Mouse (Mus musculus) heart, embryonic 11.5 days (tissue): ENCODE data around the gene Cracr2b. TPM values are rescaled to one million over a fixed set of nuclear protein-coding genes. Genes with fewer than 3 reads are reported as not detected.

Experiments used
- ATAC-seq: fragments of 200-750 bp; cut with Nextera tagmentation; replicated peaks from 2 replicates; pipeline ENCODE4 v1.8.0; 2017; ENCODE audit warnings: moderate library complexity; ENCODE audit not compliant: insufficient number of reproducible peaks, low FRiP score, low TSS enrichment
- H3K27ac ChIP-seq: fragments of 300-500 bp; sonication (generic); 2 replicates; pipeline ENCODE4 v1.5.1; 2014; ENCODE audit warnings: mild to moderate bottlenecking, low read depth, low read length
- H3K27me3 ChIP-seq: fragments of 300-500 bp; sonication (generic); 2 replicates; pipeline ENCODE4 v1.6.1; 2014; ENCODE audit warnings: mild to moderate bottlenecking, low read length, mixed read lengths; ENCODE audit not compliant: control insufficient read depth, insufficient read depth
- H3K36me3 ChIP-seq: fragments of 300-500 bp; sonication (generic); 2 replicates; pipeline ENCODE4 v1.6.1; 2014; ENCODE audit warnings: mild to moderate bottlenecking, low read length, moderate library complexity, mixed read lengths; ENCODE audit not compliant: control insufficient read depth, insufficient read depth
- H3K4me1 ChIP-seq: fragments of 300-500 bp; sonication (generic); 2 replicates; pipeline ENCODE4 v1.6.1; 2014; ENCODE audit warnings: low read length; ENCODE audit not compliant: control insufficient read depth, insufficient read depth
- H3K4me2 ChIP-seq: fragments of 300-500 bp; sonication (generic); 2 replicates; pipeline ENCODE4 v1.6.1; 2014; ENCODE audit warnings: mild to moderate bottlenecking, moderate library complexity
- H3K4me3 ChIP-seq: fragments of 300-500 bp; sonication (generic); 2 replicates; pipeline ENCODE4 v1.5.1; 2014; ENCODE audit warnings: low read depth, low read length
- H3K9ac ChIP-seq: fragments of 300-500 bp; sonication (generic); 2 replicates; pipeline ENCODE4 v1.6.1; 2014; ENCODE audit warnings: mild to moderate bottlenecking, low read depth, low read length, moderate library complexity
- H3K9me3 ChIP-seq: fragments of 300-500 bp; sonication (generic); replicated peaks from 2 replicates; pipeline ENCODE4 v1.6.1; 2016; ENCODE audit warnings: low read length; ENCODE audit not compliant: control insufficient read depth
- WGBS: fragments of 180-500 bp; shearing (Covaris S2); extraction: QIAGEN DNeasy Blood & Tissue Kit; methylation state at CpG from one replicate; pipeline ENCODE4 v1.1.7; 2014; ENCODE audit not compliant: insufficient replicate concordance; 5-methylcytosine and 5-hydroxymethylcytosine counted together
- polyA plus RNA-seq: library from polyadenylated mRNA; unstranded; fragments of >200 nt; fragmentation: Nextera tagmentation; extraction: Ambion mirVana; gene quantifications from 2 replicates; pipeline ENCODE4 v1.2.1, GENCODE M21; 2014

Gene Cracr2b
- polyA plus RNA-seq, 1 experiment from 2014 or later: 14.3 TPM

- Histone ChIP-seq H3K27ac (peak within 1 kb of the TSS; percentile 79), H3K27me3 (no peaks in the 10 kb centered on the region), H3K4me1 (peaks cover 35% of the 10 kb centered on the region), H3K4me2 (peak within 1 kb of the TSS; percentile 97), H3K4me3 (peak within 1 kb of the TSS; percentile 85), H3K9me3 (no peaks in the 10 kb centered on the region), H3K36me3 (peaks cover 19% of the 10 kb centered on the region), H3K9ac (peak within 1 kb of the TSS; percentile 97)
- ATAC-seq: peak; percentile 53
- under 1% methylated on average over 87 of the region's 87 CpGs for WGBS
Observed at GRCm38 (mm10) chr7:141475011-141475804, 14.3 kb downstream of the Cracr2b start, which contains the start of the genes Polr2l and Tspan4. Gene Polr2l (minus strand): TSS chr7:141475132. Gene Tspan4 (plus strand): TSS chr7:141475240.

DNA sequence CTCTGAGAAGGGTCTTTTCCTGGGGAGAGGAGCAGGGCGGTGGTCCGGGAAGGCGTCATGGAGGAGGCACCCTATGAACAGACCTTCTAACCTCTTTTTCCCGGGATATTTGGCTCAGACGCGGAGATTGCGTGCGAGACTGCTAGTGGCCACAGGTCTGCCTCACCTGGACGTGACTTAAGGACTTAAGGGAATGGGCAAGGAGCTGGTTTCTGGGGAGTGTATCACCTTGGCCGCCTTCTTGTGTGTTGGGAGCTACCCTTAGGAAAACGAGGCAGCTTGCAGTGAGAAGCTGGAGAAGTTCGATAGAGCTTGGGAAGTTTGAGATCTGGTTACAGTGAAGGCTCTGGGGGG, 14.9 kb downstream of the Cracr2b start:
- WGBS: under 1% methylated on average over 12 of the region's 12 CpGs
- H3K4me3 ChIP-seq: peak overlapping the region; percentile 85
- H3K4me2 ChIP-seq: peak overlapping the region; percentile 97
- peaks cover 13% of the 10 kb centered on the region for H3K36me3 ChIP-seq
- ATAC-seq: no peak
- no peaks in the 10 kb centered on the region for H3K27me3 ChIP-seq
- peak overlapping the region; percentile 79 for H3K27ac ChIP-seq
- H3K9ac ChIP-seq: peak overlapping the region; percentile 97
- H3K9me3 ChIP-seq: no peaks in the 10 kb centered on the region
- H3K4me1 ChIP-seq: peaks cover 38% of the 10 kb centered on the region

GRCm38 (mm10) chr7:141476226-141476980, 15.5 kb downstream of the Cracr2b start:
- Histone ChIP-seq H3K27ac (peak overlapping the region; percentile 79), H3K4me2 (peak overlapping the region; percentile 97), H3K36me3 (peaks cover 8% of the 10 kb centered on the region; the same call in 1 of the 2 replicates), H3K27me3 (peaks cover 3% of the 10 kb centered on the region; the same call in 1 of the 2 replicates), H3K4me3 (peak overlapping the region; percentile 85), H3K4me1 (peaks cover 44% of the 10 kb centered on the region), H3K9me3 (no peaks in the 10 kb centered on the region), H3K9ac (peak overlapping the region; percentile 97)
- ATAC-seq: peak; percentile 53
- WGBS: 0% methylated on average over 16 of the region's 17 CpGs

DNA sequence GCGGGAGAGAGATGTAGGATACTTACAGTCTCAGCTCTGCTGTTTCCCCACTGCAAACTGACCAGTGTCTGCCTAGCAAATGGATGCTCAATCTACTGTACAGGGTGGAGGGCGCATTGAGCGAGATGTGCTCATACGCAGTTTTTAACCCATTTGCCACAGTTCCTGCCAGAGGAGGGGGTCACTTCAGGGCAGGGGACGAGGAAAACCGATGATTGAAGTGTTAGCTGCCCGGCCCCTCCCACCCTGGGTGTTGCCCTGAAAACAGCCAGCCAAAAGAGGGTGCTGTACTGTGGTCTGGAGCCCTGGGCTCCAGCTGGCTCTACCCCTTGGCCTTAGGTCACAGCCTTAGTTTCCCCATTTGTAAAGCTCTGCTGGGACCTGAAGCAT, 16.1 kb downstream of the Cracr2b start:
- H3K4me3 ChIP-seq: peak overlapping the region; percentile 85
- no peaks in the 10 kb centered on the region for H3K9me3 ChIP-seq
- H3K9ac ChIP-seq: peak overlapping the region; percentile 97
- peaks cover 3% of the 10 kb centered on the region; the same call in 1 of the 2 replicates for H3K27me3 ChIP-seq
- H3K4me1 ChIP-seq: peaks cover 44% of the 10 kb centered on the region
- no peak for ATAC-seq
- WGBS: 10% methylated on average over 7 of the region's 7 CpGs
- H3K27ac ChIP-seq: peak overlapping the region; percentile 79
- peak overlapping the region; percentile 97 for H3K4me2 ChIP-seq
- H3K36me3 ChIP-seq: peaks cover 7% of the 10 kb centered on the region; the same call in 1 of the 2 replicates

DNA sequence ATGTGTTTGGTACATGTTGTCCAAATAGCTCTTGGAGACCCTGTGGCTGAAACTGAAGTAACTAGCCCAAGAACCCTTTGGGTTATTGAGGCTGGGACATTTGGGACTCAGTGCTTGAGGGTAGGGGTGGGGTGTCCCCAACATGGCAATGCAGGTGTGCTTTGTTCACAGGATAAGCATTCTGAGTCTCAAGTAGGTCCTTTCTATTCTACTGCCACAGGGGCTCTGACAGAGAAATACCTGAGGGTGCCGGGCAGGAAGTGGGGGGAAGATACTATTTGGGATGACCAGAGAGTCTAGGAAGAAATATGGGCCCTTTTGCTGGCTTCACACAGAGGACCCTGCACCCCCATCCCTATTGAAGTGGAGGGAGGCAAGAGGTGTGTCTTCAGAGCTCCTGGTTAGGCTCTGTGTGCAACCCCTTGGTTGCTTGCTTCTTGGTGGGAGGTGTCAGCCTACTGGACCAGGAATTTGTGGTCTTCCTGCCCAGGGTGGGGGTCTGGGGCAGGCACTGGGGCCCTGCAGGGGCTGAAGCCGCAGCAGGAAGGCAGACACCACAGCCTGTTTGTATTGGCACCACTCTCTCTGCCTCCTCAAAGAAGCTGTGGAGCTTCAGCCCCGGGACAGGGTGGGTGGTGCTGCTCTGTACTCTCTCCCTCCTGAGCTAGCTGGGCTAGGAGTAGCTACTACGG, 16.8 kb downstream of the Cracr2b start:
- H3K9ac ChIP-seq: peak overlapping the region; percentile 97
- peaks cover 10% of the 10 kb centered on the region for H3K27me3 ChIP-seq
- H3K27ac ChIP-seq: peak overlapping the region; percentile 79
- H3K36me3 ChIP-seq: 0 out of 2 replicates have a peak, but pooled peaks cover 1% of the 10 kb centered on the region
- ATAC-seq: peak; percentile 8; the same call in 1 of the 2 replicates
- 50% methylated on average over 4 of the region's 4 CpGs for WGBS
- peaks cover 51% of the 10 kb centered on the region for H3K4me1 ChIP-seq
- peak overlapping the region; percentile 97 for H3K4me2 ChIP-seq
- no peaks in the 10 kb centered on the region for H3K9me3 ChIP-seq
- 0 out of 2 replicates have a peak overlapping the region, but pooled peaks have one; percentile 85 for H3K4me3 ChIP-seq

- ATAC-seq: no peak
- 48% methylated on average over 5 of the region's 5 CpGs for WGBS
- Histone ChIP-seq H3K27me3 (peaks cover 16% of the 10 kb centered on the region), H3K9ac (peak overlapping the region; percentile 59), H3K9me3 (no peaks in the 10 kb centered on the region), H3K4me1 (peaks cover 51% of the 10 kb centered on the region), H3K27ac (peak overlapping the region; percentile 79), H3K4me2 (peak overlapping the region; percentile 97), H3K4me3 (0 out of 2 replicates have a peak overlapping the region, but pooled peaks have one; percentile 8), H3K36me3 (no peaks in the 10 kb centered on the region)
Observed at GRCm38 (mm10) chr7:141478270-141478748, 17.4 kb downstream of the Cracr2b start.

- peak; percentile 18; the same call in 1 of the 2 replicates for ATAC-seq
- Histone ChIP-seq H3K4me1 (peaks cover 40% of the 10 kb centered on the region), H3K9ac (no peak overlapping the region), H3K27ac (no peak overlapping the region), H3K9me3 (no peaks in the 10 kb centered on the region), H3K36me3 (no peaks in the 10 kb centered on the region), H3K27me3 (peaks cover 17% of the 10 kb centered on the region), H3K4me2 (peak overlapping the region; percentile 94), H3K4me3 (peak overlapping the region; percentile 62)
- WGBS: 14% methylated on average over 10 of the region's 10 CpGs
Observed at GRCm38 (mm10) chr7:141480842-141481497, 20.1 kb downstream of the Cracr2b start.
